Mouse (Mus musculus) kidney, postnatal 0 days (tissue): ENCODE results near the gene Yap1. TPM values are rescaled to one million over a fixed set of nuclear protein-coding genes. Genes with fewer than 3 reads are reported as not detected.

Experiments
- ATAC-seq: fragments of 200-750 bp; cut with Nextera tagmentation; replicated peaks from 2 replicates; pipeline ENCODE4 v1.8.0; 2017; ENCODE audit warnings: low read depth, moderate number of reproducible peaks, moderate TSS enrichment, moderate library complexity; ENCODE audit not compliant: low FRiP score
- DNase-seq: peaks from one replicate; pipeline ENCODE4 v3.0.0-alpha.2; 2016; ENCODE audit warnings: low spot score
- H3K27ac ChIP-seq: fragments of 300-500 bp; sonication (generic); 2 replicates; pipeline ENCODE4 v1.5.1; 2014; ENCODE audit warnings: mild to moderate bottlenecking
- H3K27me3 ChIP-seq: fragments of 300-500 bp; sonication (generic); 2 replicates; pipeline ENCODE4 v1.6.1; 2014; ENCODE audit warnings: low read length, mixed read lengths; ENCODE audit not compliant: insufficient read depth
- H3K36me3 ChIP-seq: fragments of 300-500 bp; sonication (generic); 2 replicates; pipeline ENCODE4 v1.6.1; 2014; ENCODE audit warnings: low read length, mixed read lengths; ENCODE audit not compliant: insufficient read depth
- H3K4me1 ChIP-seq: fragments of 300-500 bp; sonication (generic); replicated peaks from 2 replicates; pipeline ENCODE4 v1.6.1; 2014; ENCODE audit warnings: antibody characterized with exemption, low read length, mixed read lengths; ENCODE audit not compliant: insufficient read depth
- H3K4me2 ChIP-seq: fragments of 300-500 bp; sonication (generic); 2 replicates; pipeline ENCODE4 v1.6.1; 2014; ENCODE audit warnings: mild to moderate bottlenecking, low read length, moderate library complexity, mixed read lengths
- H3K4me3 ChIP-seq: fragments of 300-500 bp; sonication (generic); replicated peaks from 2 replicates; pipeline ENCODE4 v1.5.1; 2014; ENCODE audit warnings: low read depth, low read length
- H3K9ac ChIP-seq: fragments of 300-500 bp; sonication (generic); 2 replicates; pipeline ENCODE4 v1.6.1; 2014; ENCODE audit warnings: low read depth, low read length
- H3K9me3 ChIP-seq: fragments of 300-500 bp; sonication (generic); replicated peaks from 2 replicates; pipeline ENCODE4 v1.6.1; 2016; ENCODE audit warnings: low read length, inconsistent platforms, mixed read lengths
- CTCF ChIP-seq: IDR thresholded peaks from 2 replicates; pipeline ENCODE4 v1.5.1; 2016; ENCODE audit warnings: antibody characterized with exemption, low read depth, mild to moderate bottlenecking, moderate library complexity
- WGBS: fragments of 180-500 bp; shearing (Covaris S2); extraction: QIAGEN DNeasy Blood & Tissue Kit; methylation state at CpG from one replicate; pipeline ENCODE4 v1.1.7; 2014; 5-methylcytosine and 5-hydroxymethylcytosine counted together
- polyA plus RNA-seq: library from polyadenylated mRNA; unstranded; fragments of >200 nt; fragmentation: Nextera tagmentation; extraction: Ambion mirVana; gene quantifications from 2 replicates; pipeline ENCODE4 v1.2.1, GENCODE M21; 2015

Yap1 gene
- polyA plus RNA-seq, 1 experiment from 2014 or later = 26.5 TPM

DNA sequence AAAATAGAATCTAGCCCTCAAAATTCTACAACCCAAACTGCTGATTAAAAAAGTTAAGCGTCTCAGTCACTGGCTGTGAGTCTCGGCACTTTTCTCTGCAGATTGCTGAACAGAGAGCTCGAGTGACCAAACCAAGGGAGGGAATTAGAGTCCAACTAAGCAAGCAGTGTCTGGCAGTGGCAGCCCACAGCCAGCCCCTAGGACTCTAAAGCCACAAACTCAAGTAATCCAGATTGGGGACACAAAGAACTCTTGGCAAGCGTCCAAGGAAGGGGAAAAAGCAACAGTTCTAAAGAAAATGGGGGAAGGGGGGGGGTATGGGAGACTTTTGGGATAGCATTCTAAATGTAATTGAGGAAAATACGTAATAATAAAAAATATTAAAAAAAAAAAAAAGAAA is 10.1 kb downstream of the Yap1 start:
- no peak overlapping the region for H3K9ac ChIP-seq
- no peaks in the 10 kb centered on the region for H3K27me3 ChIP-seq
- no peak overlapping the region for H3K4me3 ChIP-seq
- DNase-seq (no peak), ATAC-seq (no peak)
- peaks cover 15% of the 10 kb centered on the region for H3K36me3 ChIP-seq
- H3K27ac ChIP-seq = no peak overlapping the region
- H3K9me3 ChIP-seq = no peaks in the 10 kb centered on the region
- no peak overlapping the region for H3K4me2 ChIP-seq
- no peak for TF ChIP-seq CTCF
- H3K4me1 ChIP-seq = no peaks in the 10 kb centered on the region
- WGBS = 76% methylated on average over 5 of the region's 5 CpGs

DNA sequence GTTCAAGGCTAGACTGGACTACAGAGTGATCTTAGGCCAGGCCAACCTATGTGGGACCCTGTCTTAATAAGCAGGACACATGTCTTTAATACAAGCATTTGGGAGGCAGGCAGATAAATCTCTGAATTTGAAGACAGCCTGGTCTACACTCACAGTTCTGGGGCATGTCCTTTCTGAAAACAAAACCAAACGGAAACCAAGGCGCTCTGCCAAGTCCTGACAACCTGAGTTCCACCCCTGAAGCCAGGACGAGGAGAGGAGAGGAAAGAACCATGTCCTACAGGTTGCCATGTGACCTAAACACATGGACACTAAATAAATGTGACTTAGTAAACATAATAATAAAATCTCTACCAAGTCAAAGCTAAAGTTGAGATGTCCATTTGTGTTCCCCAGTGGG is 11.7 kb downstream of the Yap1 start:
- H3K27me3 ChIP-seq = no peaks in the 10 kb centered on the region
- no peak for DNase-seq
- TF ChIP-seq CTCF = no peak
- 66% methylated on average over 3 of the region's 3 CpGs for WGBS
- H3K4me2 ChIP-seq = no peak overlapping the region
- H3K9me3 ChIP-seq = no peaks in the 10 kb centered on the region
- no peak overlapping the region for H3K4me3 ChIP-seq
- no peaks in the 10 kb centered on the region for H3K4me1 ChIP-seq
- no peak overlapping the region for H3K9ac ChIP-seq
- H3K27ac ChIP-seq = no peak overlapping the region
- no peak for ATAC-seq
- H3K36me3 ChIP-seq = peaks cover 23% of the 10 kb centered on the region; the same call in 1 of the 2 replicates

DNA sequence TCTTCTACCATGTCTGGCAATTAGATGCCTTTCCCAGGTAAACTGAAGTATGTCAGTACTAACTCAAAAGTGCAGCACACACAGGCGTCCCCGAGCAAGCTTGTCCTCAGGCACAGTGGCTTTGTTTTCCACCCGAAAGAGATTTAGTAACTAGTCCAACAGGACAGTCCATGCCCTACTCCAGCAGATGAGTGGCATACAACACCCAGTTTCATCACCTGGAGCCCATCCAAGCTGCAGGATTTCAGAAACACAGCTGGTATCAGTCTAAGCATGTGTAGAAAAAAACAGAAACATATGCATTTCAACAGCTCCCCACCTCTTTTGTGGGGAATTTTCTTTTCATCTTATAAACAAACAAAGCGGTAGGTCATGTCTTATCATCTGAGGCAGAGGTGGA is 13.5 kb downstream of the Yap1 start:
- H3K9ac ChIP-seq = no peak overlapping the region
- H3K4me2 ChIP-seq = no peak overlapping the region
- H3K4me1 ChIP-seq = no peaks in the 10 kb centered on the region
- no peak for DNase-seq
- no peak for TF ChIP-seq CTCF
- H3K9me3 ChIP-seq = no peaks in the 10 kb centered on the region
- H3K36me3 ChIP-seq = peaks cover 27% of the 10 kb centered on the region; the same call in 1 of the 2 replicates
- H3K27me3 ChIP-seq = no peaks in the 10 kb centered on the region
- H3K4me3 ChIP-seq = no peak overlapping the region
- H3K27ac ChIP-seq = no peak overlapping the region
- 74% methylated on average over 4 of the region's 4 CpGs for WGBS
- no peak for ATAC-seq

DNA sequence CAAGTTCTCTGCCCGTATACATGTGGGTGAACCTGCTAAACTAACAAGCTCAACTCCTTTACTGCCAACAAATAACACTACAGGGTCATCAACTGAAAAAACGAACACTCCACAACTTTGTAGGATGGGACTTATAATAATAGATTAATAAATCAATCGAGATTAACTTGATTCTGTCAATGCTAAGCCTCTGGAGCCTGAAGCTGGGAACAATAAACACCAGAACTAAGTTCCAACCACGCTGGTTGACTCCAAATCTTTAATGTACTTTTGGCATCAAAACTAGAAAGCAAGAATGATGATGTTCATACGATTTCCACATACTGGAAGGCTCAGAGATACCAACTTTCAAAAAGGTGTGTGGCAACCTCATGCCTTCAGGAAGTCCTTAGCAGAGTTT is 17.3 kb downstream of the Yap1 start:
- H3K27me3 ChIP-seq = no peaks in the 10 kb centered on the region
- H3K4me3 ChIP-seq = no peak overlapping the region
- no peak for DNase-seq
- no peaks in the 10 kb centered on the region for H3K4me1 ChIP-seq
- ATAC-seq = no peak
- H3K4me2 ChIP-seq = no peak overlapping the region
- no peak overlapping the region for H3K9ac ChIP-seq
- H3K27ac ChIP-seq = no peak overlapping the region
- 69% methylated on average over 5 of the region's 5 CpGs for WGBS
- peaks cover 25% of the 10 kb centered on the region; the same call in 1 of the 2 replicates for H3K36me3 ChIP-seq
- no peaks in the 10 kb centered on the region for H3K9me3 ChIP-seq
- TF ChIP-seq CTCF = no peak

DNA sequence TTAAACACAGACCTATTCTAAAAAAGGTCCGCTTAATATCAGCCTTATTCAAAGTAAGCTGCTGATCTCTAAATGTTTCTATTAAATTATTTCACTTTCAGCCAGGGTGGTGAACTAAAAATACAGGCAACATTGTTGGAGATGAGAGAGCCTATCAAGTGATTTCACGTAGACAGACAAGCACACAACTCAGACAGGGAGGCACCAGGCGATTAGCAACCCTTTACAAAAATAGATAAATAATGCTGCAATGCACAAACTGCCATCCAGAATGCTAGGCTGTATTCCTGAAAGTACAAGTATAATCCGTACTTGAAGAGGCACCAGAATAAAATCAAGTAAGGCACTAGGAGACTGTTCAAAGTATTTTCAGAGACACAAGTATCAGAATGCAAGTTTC is 20.1 kb downstream of the Yap1 start:
- Histone ChIP-seq H3K27ac (no peak overlapping the region), H3K4me1 (no peaks in the 10 kb centered on the region; the same call in 1 of the 2 replicates), H3K4me2 (no peak overlapping the region), H3K4me3 (no peak overlapping the region), H3K27me3 (no peaks in the 10 kb centered on the region), H3K9ac (no peak overlapping the region), H3K36me3 (peaks cover 19% of the 10 kb centered on the region; the same call in 1 of the 2 replicates), H3K9me3 (no peaks in the 10 kb centered on the region)
- 63% methylated on average over 4 of the region's 4 CpGs for WGBS
- DNase-seq (no peak), ATAC-seq (no peak)
- no peak for TF ChIP-seq CTCF

DNA sequence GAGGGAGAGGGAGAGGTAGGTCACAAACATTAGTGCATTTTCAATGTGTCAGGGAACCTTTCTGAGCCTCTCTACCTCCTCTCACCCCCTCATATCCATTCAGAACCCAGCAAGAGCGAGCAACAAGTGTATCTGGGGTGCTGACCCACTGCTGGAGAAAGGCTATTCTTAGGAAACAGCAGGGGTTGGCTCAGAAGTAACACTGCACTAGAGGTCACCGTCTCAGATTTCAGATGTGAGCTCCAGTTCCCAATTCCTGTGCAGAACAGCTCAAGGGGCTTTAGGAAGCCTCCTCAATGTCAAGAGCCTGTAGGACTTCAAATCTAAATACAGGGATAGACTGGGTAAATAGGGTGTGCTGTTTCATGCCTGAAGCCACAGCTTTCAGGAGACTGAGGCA is 20.7 kb downstream of the Yap1 start:
- 39% methylated on average over 2 of the region's 2 CpGs for WGBS
- H3K27ac ChIP-seq = no peak overlapping the region
- H3K4me2 ChIP-seq = no peak overlapping the region
- TF ChIP-seq CTCF = no peak
- H3K9me3 ChIP-seq = no peaks in the 10 kb centered on the region
- H3K27me3 ChIP-seq = no peaks in the 10 kb centered on the region
- ATAC-seq = no peak
- no peak overlapping the region for H3K9ac ChIP-seq
- peaks cover 14% of the 10 kb centered on the region; the same call in 1 of the 2 replicates for H3K36me3 ChIP-seq
- no peaks in the 10 kb centered on the region; the same call in 1 of the 2 replicates for H3K4me1 ChIP-seq
- DNase-seq = no peak
- no peak overlapping the region for H3K4me3 ChIP-seq

DNA sequence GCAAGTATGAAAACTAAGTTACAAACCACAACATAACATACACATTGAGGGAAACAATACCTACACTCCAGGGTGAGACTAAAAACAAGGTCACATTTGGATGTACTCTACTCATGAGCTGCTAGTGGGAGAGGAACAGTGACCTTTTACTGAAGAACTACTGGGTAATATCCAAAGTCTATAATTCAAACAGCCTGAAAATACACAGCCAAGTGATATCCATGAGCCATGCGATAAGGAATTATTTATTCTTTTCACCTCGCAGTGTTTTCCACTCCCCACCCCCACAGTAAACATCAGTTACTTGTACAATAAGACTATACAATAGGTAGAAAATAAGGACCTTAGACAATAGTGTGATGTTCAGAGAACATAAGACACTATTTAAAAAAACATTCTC is 24.2 kb downstream of the Yap1 start:
- 60% methylated on average over 2 of the region's 2 CpGs for WGBS
- no peak overlapping the region for H3K4me2 ChIP-seq
- H3K4me1 ChIP-seq = peaks cover 4% of the 10 kb centered on the region; the same call in 1 of the 2 replicates
- TF ChIP-seq CTCF = no peak
- no peaks in the 10 kb centered on the region for H3K27me3 ChIP-seq
- no peak overlapping the region for H3K9ac ChIP-seq
- no peak for DNase-seq
- no peak overlapping the region for H3K4me3 ChIP-seq
- peak overlapping the region; percentile 3; the same call in 1 of the 2 replicates for H3K27ac ChIP-seq
- H3K9me3 ChIP-seq = no peaks in the 10 kb centered on the region
- no peak for ATAC-seq
- H3K36me3 ChIP-seq = no peaks in the 10 kb centered on the region
